Mouse (Mus musculus) heart, adult 11 months (tissue): Measurements from ENCODE around the gene Tasp1.

ENCODE experiments used
- DNase-seq: peaks from one replicate; pipeline ENCODE4 v3.0.0; 2022

Gene Tasp1

DNA sequence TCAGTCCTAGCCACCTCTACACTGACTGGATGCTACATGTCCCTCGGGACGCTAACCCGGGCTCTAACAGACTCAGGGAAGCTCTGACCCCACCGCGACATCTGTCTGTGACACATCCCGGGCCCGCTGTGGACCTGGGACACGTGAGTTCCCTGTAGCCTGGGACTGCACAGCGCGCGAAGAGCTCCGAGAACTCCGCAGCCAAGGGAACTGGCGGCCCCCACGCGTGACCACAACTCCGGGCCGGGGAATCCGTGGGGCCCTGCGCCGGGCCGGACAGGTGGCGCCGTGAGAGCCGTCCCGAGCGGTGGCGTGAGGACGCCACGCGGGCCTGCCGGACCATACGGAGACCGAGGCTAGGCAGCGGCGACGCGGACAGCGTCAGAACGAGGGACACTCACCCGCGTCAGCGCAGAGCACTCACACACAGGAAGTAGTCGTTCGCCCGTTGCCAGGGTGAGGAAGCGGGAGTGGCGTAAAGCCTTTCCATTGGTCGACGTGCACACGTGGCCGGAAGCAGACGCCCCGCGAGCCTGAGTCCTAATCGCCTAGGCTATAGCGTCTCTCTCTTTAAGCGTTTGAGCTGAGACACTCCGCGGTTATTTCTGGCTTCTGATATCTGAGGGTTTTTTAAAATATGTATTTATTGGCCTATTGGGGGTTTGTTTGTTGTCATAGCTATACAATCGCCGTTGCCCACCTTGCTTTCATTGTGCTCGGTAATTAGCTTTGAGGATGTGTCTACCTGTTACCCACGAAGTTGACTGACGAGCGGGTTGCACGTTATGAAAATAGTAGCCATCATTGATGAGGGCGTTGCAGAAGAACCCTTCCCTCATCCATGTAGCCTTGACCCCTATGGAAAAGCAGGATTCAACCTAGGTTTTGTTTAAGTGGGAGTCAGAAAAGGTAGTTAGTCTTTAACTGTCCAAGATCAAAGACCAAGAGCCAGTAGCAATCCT, at the start of gene Tasp1:
Tasp1 (minus strand) TSS at position 453 of the 962 bp plus-strand sequence.
- DNase-seq, result peak; percentile 100

- DNase-seq, result no peak
These were observed 47.2 kb upstream of the Tasp1 start for GRCm38 (mm10) chr2:140113851-140114250.

DNA sequence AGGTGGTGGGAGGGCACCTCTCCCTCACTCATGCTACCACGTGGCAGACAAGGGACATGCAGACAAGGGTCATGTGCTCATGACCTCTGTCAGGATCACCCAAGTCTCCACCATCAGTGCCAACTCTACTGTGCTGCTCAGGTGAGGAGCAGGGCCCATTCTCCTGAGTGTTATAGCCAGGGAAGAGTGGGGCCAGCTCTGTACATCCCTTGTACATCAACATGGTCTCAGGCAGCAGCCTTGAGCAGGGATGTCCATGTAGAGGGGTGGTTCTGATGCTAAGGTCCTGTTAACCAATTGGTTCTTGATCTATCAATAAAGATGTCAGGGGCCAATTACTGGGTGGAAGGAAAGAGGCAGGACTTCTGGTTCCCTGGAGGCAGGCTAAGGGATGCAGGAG, 42.3 kb upstream of the Tasp1 start:
- no peak for DNase-seq

- DNase-seq, result no peak
These were observed 41.0 kb upstream of the Tasp1 start for GRCm38 (mm10) chr2:140107641-140108040.

DNA sequence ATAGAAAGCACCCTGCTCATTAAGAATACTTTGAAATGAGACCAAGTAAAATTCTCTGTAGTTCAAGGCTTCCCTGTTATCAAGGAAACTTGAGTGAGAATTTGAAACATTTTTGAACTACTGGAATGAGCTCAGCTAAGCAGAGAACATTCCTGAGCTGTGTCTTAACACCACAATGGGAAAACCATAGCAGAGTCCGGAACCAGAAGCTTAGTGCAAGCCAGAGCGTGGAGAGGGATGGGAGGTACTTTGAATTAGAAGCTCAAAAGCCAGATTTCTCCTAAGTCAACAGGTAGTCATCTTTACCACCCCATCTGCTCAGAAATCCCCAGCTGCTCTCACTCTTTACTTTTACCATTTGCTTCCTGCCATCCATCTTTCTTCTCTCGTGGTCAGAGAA, 38.3 kb upstream of the Tasp1 start:
- DNase-seq, result peak; percentile 36

- peak; percentile 25 for DNase-seq
These were observed 34.2 kb upstream of the Tasp1 start for GRCm38 (mm10) chr2:140100551-140101474.

DNA sequence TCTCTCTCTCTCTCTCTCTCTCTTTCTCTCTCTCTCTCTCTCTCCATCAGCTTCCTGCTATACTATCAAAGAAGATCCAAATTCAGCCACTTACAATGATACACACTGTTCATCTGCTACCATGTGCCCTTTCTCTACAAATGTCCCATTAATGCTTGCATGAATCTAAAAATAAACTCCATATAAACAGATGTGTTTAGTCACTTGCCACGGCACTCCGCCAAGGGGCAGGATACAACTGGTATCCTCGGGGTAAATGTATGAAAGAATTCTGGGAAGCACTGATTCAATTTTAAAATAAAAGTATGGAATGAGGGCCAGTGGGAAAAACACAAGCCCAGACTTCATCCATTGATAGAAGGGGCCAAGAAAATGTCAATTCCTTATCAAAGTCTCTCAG, 33.4 kb upstream of the Tasp1 start:
- DNase-seq, result peak; percentile 10

DNA sequence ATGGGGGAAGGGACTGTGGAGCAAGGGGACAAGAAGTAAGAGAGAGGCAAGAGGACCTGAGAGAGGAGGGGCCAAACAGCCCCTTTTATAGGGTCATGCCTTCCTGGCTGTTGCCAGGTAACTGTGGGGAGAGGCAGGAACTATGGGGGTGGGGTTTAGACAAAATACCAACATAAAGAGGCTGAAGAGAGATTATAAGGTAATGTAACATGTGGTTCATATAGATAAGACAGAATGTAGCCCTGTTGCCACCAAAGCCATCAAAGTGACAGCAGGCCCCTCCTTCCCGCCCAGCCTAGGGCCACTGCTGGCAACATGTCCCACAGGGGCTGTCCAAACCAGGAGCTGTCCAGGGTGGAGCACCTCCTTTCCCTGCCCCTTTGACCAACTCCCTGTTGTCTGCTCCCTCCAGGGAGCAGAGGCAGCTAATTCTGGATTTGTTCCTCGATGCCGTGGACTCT, 30.6 kb upstream of the Tasp1 start:
- DNase-seq, result peak; percentile 11

DNA sequence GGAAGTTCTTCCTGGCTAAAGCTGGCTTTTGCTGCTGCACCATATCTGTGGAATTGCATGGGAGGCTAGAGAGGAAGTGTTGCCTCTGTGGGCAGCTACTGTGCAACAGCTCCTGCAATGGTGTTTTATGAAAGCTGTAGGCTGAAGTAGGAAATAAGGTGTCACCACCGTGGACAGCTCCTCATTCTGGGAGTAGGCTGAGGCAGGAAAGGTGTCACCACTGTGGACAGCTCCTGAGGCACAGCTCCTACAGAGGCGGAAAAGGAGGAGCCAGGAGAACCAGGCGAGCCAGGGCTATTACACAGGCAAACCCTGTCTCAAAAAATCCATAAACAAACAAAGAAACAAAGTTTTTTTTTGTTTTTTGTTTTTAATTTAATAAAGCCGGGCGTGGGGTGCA, 29.4 kb upstream of the Tasp1 start:
- no peak for DNase-seq

DNA sequence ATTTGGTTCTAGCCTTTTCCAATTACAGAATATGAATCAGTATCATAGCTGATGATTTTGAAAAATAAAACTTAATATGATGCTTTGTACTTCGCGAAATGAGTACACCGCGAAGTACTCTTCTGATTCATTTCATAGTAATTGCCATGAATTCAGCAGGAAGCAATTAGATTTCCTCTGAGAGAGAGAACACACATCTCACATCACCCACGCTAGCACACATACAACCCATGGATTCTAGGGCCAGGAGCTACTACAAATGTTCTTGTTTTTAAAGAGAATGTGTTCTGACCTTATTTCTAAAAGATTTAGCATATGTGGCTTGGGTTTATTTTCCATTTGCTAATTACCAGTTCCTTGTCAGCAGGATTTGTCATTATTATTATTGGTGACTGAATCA, 26.8 kb upstream of the Tasp1 start:
- no peak for DNase-seq

DNA sequence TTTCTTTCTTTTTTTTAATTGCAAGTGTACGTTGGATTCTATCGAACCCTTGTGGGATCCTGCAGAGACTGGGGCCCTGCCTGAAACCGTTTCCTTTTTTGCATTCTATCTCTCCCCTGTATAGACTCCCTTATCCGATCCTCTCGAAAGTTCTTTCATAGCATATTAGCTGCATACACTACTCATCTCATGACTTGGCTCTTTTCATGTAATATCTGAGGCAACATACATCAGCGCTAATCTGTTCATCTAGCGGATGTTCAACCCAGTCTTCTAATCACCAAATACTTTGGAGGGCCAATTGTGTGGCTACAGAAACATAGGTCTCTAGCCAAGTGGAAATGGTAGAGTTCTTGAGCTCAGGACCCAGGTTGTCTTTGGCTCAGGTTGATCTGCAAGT, 17.6 kb upstream of the Tasp1 start:
- peak; percentile 8 for DNase-seq

GRCm38 (mm10) chr2:140080747-140081577, 14.4 kb upstream of the Tasp1 start:
- DNase-seq, result peak; percentile 57

- peak; percentile 6 for DNase-seq
These were observed 12.7 kb upstream of the Tasp1 start for GRCm38 (mm10) chr2:140079284-140079683.

DNA sequence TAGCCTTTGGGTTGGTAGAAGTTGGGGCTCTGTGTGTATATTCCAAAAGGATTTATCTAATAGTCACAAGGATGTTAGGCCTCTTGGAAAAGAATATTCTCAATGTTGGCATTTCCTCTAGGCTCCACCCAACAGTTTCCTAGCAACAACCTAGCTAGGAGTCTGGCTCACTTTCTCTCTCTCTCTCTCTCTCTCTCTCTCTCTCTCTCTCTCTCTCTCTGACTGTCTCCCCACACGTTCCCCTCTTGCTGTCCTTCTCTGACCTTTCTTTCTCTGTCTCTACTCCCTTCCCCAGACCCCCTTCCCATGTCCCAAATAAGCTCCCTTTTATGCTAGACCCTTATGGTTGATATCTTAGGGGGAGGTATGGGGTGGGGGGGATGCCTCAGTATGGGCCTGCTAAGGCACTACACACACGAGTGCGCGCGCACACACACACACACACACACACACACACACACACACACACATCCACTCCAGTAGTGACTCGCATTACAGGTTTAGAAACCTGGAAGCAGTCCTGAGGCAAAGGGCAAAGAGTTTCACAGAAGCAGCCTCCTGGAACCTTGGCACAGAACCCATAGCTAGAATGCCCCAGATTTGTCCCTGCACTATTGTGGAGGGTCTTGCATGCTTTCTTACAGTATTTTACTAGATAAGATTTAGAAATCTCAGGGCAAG, 12.1 kb upstream of the Tasp1 start:
- DNase-seq, result peak; percentile 34

- peak; percentile 60 for DNase-seq
These were observed 10.9 kb upstream of the Tasp1 start for GRCm38 (mm10) chr2:140077476-140077875.

DNA sequence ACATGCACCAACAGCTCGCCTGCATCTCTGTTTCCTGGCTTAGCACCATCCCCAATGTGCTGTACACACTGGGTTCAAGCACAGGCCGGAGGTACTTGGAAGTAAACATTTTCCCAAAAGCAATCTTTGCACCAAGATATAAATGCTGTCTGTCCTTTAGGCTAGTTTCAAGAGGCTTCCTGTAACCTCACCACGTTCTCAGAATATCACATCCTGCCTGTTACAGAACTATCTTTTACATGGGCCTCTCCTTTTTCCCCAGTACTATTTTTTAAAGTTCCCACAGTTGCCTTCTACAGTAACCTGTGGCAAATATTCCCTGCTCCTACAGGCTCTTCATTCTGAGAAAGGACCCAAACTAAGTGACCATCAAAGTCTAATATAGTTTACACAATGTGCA, 8.5 kb upstream of the Tasp1 start:
- DNase-seq, result no peak

DNA sequence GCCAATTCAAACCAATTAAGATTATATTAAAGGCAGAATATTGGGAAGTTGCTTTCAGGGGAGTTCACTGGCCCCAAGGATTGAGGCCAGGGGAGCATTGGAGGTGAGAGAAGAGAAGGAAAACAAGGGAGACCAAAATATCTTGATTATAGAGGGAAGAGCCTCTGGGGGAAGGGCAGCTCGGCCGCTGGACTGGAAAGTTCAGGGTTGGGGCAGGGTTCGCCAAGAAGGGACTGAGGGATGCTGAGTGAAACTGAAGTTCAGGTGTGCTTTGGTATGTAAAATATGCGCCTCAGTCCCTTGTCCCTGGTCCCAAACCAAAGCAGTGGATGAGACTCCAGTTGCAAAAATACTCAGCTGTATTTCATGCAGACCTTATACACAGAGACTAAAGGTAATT, 911 bp upstream of the Tasp1 start:
- DNase-seq, result peak; percentile 36

GRCm38 (mm10) chr2:140065676-140066075, 929 bp downstream of the Tasp1 start:
- DNase-seq, result peak; percentile 43

- DNase-seq, result no peak
These were observed 5.1 kb downstream of the Tasp1 start for GRCm38 (mm10) chr2:140061481-140061880.

- peak; percentile 21 for DNase-seq
These were observed 6.3 kb downstream of the Tasp1 start for GRCm38 (mm10) chr2:140060092-140060867.

DNA sequence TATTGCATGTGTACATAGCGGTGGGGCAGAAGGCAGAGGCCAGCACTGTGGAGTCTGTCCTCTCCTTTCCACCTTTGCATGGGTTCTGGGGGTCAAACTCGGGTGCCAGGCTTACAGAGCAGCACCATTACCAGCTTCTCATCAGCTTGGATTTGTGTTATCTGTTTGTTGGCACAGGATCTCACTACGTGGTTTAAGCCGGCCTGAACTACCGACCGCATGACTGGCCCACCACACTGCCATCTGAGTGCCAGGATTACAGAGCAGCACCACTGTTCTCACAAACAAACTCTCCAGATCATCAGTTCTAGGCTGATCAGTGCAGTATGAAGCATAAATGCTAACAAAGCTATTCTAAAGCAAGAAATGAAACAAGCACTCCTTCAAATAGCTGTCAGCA, 8.5 kb downstream of the Tasp1 start:
- peak; percentile 60 for DNase-seq
